Mouse (Mus musculus) neural tube, embryonic 15.5 days (tissue): Measurements from ENCODE around the gene Arpc4. TPM values are rescaled to one million over a fixed set of nuclear protein-coding genes. Genes with fewer than 3 reads are reported as not detected.

Experiments
- ATAC-seq: fragments of 200-750 bp; cut with Nextera tagmentation; 2 replicates; pipeline ENCODE4 v1.8.0; 2017; ENCODE audit warnings: mild to moderate bottlenecking, moderate TSS enrichment, moderate library complexity; ENCODE audit not compliant: low FRiP score
- H3K27ac ChIP-seq: fragments of 300-500 bp; sonication (generic); replicated peaks from 2 replicates; pipeline ENCODE4 v1.5.1; 2015; ENCODE audit warnings: mild to moderate bottlenecking, inconsistent platforms
- H3K27me3 ChIP-seq: fragments of 300-500 bp; sonication (generic); replicated peaks from 2 replicates; pipeline ENCODE4 v1.6.1; 2015; ENCODE audit warnings: inconsistent platforms
- H3K36me3 ChIP-seq: fragments of 300-500 bp; sonication (generic); 2 replicates; pipeline ENCODE4 v1.6.1; 2015; ENCODE audit warnings: inconsistent platforms
- H3K4me1 ChIP-seq: fragments of 300-500 bp; sonication (generic); 2 replicates; pipeline ENCODE4 v1.6.1; 2015; ENCODE audit warnings: inconsistent platforms
- H3K4me2 ChIP-seq: fragments of 300-500 bp; sonication (generic); 2 replicates; pipeline ENCODE4 v1.6.1; 2015; ENCODE audit warnings: inconsistent platforms, mild to moderate bottlenecking, moderate library complexity
- H3K4me3 ChIP-seq: fragments of 300-500 bp; sonication (generic); replicated peaks from 2 replicates; pipeline ENCODE4 v1.5.1; 2015; ENCODE audit warnings: mild to moderate bottlenecking, inconsistent platforms
- H3K9ac ChIP-seq: fragments of 300-500 bp; sonication (generic); replicated peaks from 2 replicates; pipeline ENCODE4 v1.6.1; 2015; ENCODE audit warnings: mild to moderate bottlenecking, inconsistent platforms
- H3K9me3 ChIP-seq: fragments of 300-500 bp; sonication (generic); replicated peaks from 2 replicates; pipeline ENCODE4 v1.6.1; 2016; ENCODE audit warnings: inconsistent platforms
- WGBS: fragments of 180-500 bp; shearing (Covaris S2); methylation state at CpG from one replicate; pipeline ENCODE4 v1.1.7; 2015; ENCODE audit warnings: mixed read lengths; 5-methylcytosine and 5-hydroxymethylcytosine counted together
- microRNA-seq: library from miRNA; unstranded; fragments of <30 nt; microRNA quantifications from one replicate; pipeline ENCODE4, GENCODE M21; 2017
- polyA plus RNA-seq: library from polyadenylated mRNA; unstranded; fragments of >200 nt; fragmentation: Nextera tagmentation; extraction: Ambion mirVana; gene quantifications from 2 replicates; pipeline ENCODE4 v1.2.1, GENCODE M21; 2015

The Arpc4 gene
- polyA plus RNA-seq, 1 experiment from 2014 or later: 428 TPM

DNA sequence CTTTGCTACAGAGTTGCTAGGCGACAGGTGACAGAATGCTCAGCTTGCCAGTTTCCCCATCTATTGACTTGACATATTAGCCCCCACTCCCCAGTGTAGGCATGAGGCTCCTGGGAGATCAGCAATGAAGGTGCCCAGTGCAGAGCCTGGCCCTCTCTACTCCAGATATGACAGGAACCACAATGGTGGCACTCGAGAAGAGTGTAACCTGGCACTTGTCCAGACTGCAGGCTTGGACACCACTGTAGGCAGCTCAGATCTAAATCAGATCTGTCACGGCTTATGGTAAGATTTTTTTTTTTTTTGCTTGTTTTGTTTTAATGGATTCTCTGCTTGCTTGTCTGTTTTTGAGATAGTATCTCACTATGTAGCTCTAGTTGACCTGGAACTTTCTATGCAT, 55.7 kb downstream of the Arpc4 start:
- Histone ChIP-seq H3K36me3 (no peaks in the 10 kb centered on the region), H3K27ac (no peak overlapping the region), H3K4me2 (no peak overlapping the region), H3K9me3 (no peaks in the 10 kb centered on the region), H3K4me1 (no peaks in the 10 kb centered on the region), H3K27me3 (no peaks in the 10 kb centered on the region), H3K4me3 (no peak overlapping the region), H3K9ac (no peak overlapping the region)
- WGBS: 80% methylated on average over 3 of the region's 3 CpGs
- ATAC-seq: no peak

- H3K27ac ChIP-seq: no peak overlapping the region
- no peaks in the 10 kb centered on the region for H3K4me1 ChIP-seq
- H3K27me3 ChIP-seq: no peaks in the 10 kb centered on the region
- no peaks in the 10 kb centered on the region for H3K36me3 ChIP-seq
- H3K9ac ChIP-seq: no peak overlapping the region
- H3K4me2 ChIP-seq: no peak overlapping the region
- H3K9me3 ChIP-seq: no peaks in the 10 kb centered on the region
- WGBS: 78% methylated on average over 7 of the region's 7 CpGs
- ATAC-seq: no peak
- no peak overlapping the region for H3K4me3 ChIP-seq
These were observed 56.8 kb downstream of the Arpc4 start for GRCm38 (mm10) chr6:113434691-113435090.

GRCm38 (mm10) chr6:113435664-113436205, 57.8 kb downstream of the Arpc4 start, which contains the start of gene Cidec:
Cidec (minus strand) TSS chr6:113435760.
- H3K9me3 ChIP-seq: no peaks in the 10 kb centered on the region

GRCm38 (mm10) chr6:113437135-113437534, 59.2 kb downstream of the Arpc4 start:
- no peaks in the 10 kb centered on the region for H3K9me3 ChIP-seq
- no peak for ATAC-seq
- 83% methylated on average over 12 of the region's 12 CpGs for WGBS

More at GRCm38 (mm10) chr6:113435664-113436205, 57.8 kb downstream of the Arpc4 start, which contains the start of gene Cidec:
- no peak within 1 kb of the TSS for H3K27ac ChIP-seq
- 0 out of 2 replicates have a peak, but pooled peaks cover 3% of the 10 kb centered on the region for H3K27me3 ChIP-seq
- no peaks in the 10 kb centered on the region for H3K4me1 ChIP-seq
- whole genome bisulfite sequencing: 72% methylated on average over 9 of the region's 9 CpGs
- no peak within 1 kb of the TSS for H3K4me2 ChIP-seq
- H3K4me3 ChIP-seq: no peak within 1 kb of the TSS
- no peaks in the 10 kb centered on the region for H3K36me3 ChIP-seq
- no peak for ATAC-seq
- H3K9ac ChIP-seq: no peak within 1 kb of the TSS

GRCm38 (mm10) chr6:113438721-113439430, 61.0 kb downstream of the Arpc4 start:
- WGBS: 65% methylated on average over 12 of the region's 12 CpGs
- Histone ChIP-seq H3K9me3 (no peaks in the 10 kb centered on the region), H3K27me3 (0 out of 2 replicates have a peak, but pooled peaks cover 3% of the 10 kb centered on the region), H3K36me3 (no peaks in the 10 kb centered on the region), H3K4me2 (no peak overlapping the region), H3K27ac (no peak overlapping the region), H3K4me3 (no peak overlapping the region), H3K4me1 (peaks cover 15% of the 10 kb centered on the region), H3K9ac (no peak overlapping the region)
- no peak for ATAC-seq

More at GRCm38 (mm10) chr6:113437135-113437534, 59.2 kb downstream of the Arpc4 start:
- H3K4me3 ChIP-seq: no peak overlapping the region
- no peak overlapping the region for H3K4me2 ChIP-seq
- no peak overlapping the region for H3K27ac ChIP-seq
- 0 out of 2 replicates have a peak, but pooled peaks cover 3% of the 10 kb centered on the region for H3K27me3 ChIP-seq
- no peaks in the 10 kb centered on the region for H3K36me3 ChIP-seq
- no peak overlapping the region for H3K9ac ChIP-seq
- H3K4me1 ChIP-seq: peaks cover 5% of the 10 kb centered on the region; the same call in 1 of the 2 replicates

Small RNA genes within 50 kb of the gene (microRNA-seq; reads per million reads assigned to microRNA genes)
- not detected for gene Gm24387

Other genes starting within 250 kb of the Arpc4 start
- 45.6 and 54.6 TPM in 2 replicates for gene Lhfpl4, start 182.7 kb upstream of the Arpc4 start, polyA plus RNA-seq
- 30.2 and 36.7 TPM in 2 replicates for gene Mtmr14, start 140.3 kb upstream of the Arpc4 start, polyA plus RNA-seq
- gene Cpne9, start 95.8 kb upstream of the Arpc4 start, polyA plus RNA-seq: 1.5 TPM in 2 replicates
- gene Brpf1, start 71.0 kb upstream of the Arpc4 start, polyA plus RNA-seq: 13.8 TPM in 2 replicates
- 9.3 and 10.1 TPM in 2 replicates for gene Ogg1, start 51.1 kb upstream of the Arpc4 start, polyA plus RNA-seq
- 103 and 119 TPM in 2 replicates for gene Camk1, start 34.1 kb upstream of the Arpc4 start, polyA plus RNA-seq
- 73.4 and 73.9 TPM in 2 replicates for gene Tada3, start 232 bp upstream of the Arpc4 start, polyA plus RNA-seq
- 10.3 and 11.3 TPM in 2 replicates for gene Ttll3, start 11.1 kb downstream of the Arpc4 start, polyA plus RNA-seq
- gene Rpusd3, start 41.2 kb downstream of the Arpc4 start, polyA plus RNA-seq: 20.0 and 24.6 TPM in 2 replicates
- gene Cidec, start 57.6 kb downstream of the Arpc4 start, polyA plus RNA-seq: 0.24 TPM in 1 of 2 replicates, not detected in the other
- 103 TPM in 2 replicates for gene Jagn1, start 64.5 kb downstream of the Arpc4 start, polyA plus RNA-seq
- gene Il17re, start 80.4 kb downstream of the Arpc4 start, polyA plus RNA-seq: 0.50 and 1.5 TPM in 2 replicates
- 3.5 and 9.5 TPM in 2 replicates for gene Il17rc, start 93.3 kb downstream of the Arpc4 start, polyA plus RNA-seq
- 87.9 and 106 TPM in 2 replicates for gene Creld1, start 105.2 kb downstream of the Arpc4 start, polyA plus RNA-seq
- gene Prrt3, start 123.8 kb downstream of the Arpc4 start, polyA plus RNA-seq: 10.2 and 12.8 TPM in 2 replicates
- gene Emc3, start 153.5 kb downstream of the Arpc4 start, polyA plus RNA-seq: 118 and 119 TPM in 2 replicates
- 1.8 and 3.7 TPM in 2 replicates for gene Fancd2, start 153.6 kb downstream of the Arpc4 start, polyA plus RNA-seq
- not detected in 2 replicates for gene Fancd2os, start 222.6 kb downstream of the Arpc4 start, polyA plus RNA-seq
- gene Brk1, start 226.7 kb downstream of the Arpc4 start, polyA plus RNA-seq: 245 and 258 TPM in 2 replicates
- gene Vhl, start 245.8 kb downstream of the Arpc4 start, polyA plus RNA-seq: 68.1 and 75.8 TPM in 2 replicates